Mouse (Mus musculus): ENCODE measurements around the gene Htt. TPM values are rescaled to one million over a fixed set of nuclear protein-coding genes. Genes with fewer than 3 reads are reported as not detected.

The Htt gene
- polyA plus RNA-seq, 1 experiment: 7.3 TPM

DNA sequence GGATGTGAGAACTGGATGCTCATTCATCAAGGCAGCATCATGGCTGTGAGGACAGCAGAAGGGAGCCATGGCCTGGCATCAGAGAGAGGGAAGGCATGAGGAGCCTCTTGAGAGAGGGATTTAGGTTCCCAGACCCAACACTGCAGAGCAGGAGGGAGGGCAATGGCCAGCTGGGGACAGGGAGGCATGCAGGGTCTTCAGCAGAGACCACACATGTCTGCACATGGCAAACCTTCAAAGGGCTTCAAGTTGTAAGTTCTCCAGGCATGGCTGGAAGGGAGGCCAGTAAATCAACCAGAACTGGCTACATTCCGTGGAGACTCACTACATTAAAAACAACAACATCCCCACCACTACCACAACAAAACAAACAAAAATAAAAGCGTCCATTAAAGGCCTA is 169.6 kb downstream of the Htt start:
- Histone ChIP-seq H3K27me3 (ENCODE audit: control insufficient read depth, insufficient read depth, low read length) (no peaks in the 10 kb centered on the region), H3K4me3 (ENCODE audit: low read depth, low read length) (no peak overlapping the region), H3K4me1 (ENCODE audit: control insufficient read depth, insufficient read depth, insufficient read length, low read length) (no peaks in the 10 kb centered on the region), H3K36me3 (ENCODE audit: control insufficient read depth, insufficient read depth, low read length) (no peaks in the 10 kb centered on the region), H3K27ac (ENCODE audit: insufficient read depth, low read depth, low read length) (no peak overlapping the region)
- TF ChIP-seq CTCF (IDR thresholded peaks at IDR 0.05; ENCODE audit: extremely low read depth, insufficient read length, insufficient replicate concordance, low read depth, low read length) (no peak), POLR2A (IDR thresholded peaks at IDR 0.05; ENCODE audit: low read depth, low read length) (no peak)
- WGBS: 72% methylated on average over 2 of the region's 2 CpGs

DNA sequence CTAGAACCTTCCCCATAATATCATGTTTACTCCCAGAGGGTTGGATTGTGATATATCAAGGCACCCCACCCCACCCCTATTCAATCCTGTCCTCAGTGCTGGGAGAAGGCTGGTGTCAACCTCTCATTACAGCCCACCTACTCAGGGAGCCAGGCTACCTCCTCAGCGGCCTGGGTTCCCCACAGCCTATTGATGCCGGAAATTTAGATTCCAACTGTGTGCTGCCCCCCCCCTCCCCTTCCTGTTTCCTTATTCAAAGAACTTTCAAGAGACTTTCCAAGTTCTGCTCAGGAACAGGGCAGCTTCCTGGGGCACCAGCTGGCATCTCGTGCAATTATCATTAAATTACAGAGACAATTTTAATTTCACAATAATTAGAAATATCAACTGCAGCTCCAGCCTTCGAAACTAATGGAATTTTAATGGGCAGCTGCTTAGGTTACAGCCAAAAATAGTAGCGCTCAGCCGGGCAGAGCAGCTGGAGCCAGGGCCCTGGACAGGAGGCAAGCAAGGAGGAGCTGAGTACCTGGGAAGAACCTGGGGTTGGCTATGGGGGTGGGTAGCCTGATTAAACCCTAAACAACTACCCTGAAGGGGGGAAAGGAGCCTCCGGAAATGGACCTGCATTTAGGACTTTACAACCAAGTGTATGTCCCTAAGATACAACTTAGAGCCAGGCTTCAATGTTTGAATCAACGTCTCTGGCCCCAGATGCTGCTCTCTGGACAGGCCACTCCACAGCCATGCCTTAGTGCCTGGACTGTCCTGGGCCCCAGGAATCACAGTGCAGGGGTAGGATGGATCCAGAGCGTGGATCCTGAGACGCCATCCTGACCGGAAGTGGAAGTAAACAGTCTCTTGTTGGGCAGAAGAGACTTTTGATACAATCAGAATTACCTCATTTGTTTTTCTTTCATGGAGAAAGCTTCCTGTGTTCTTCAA is 170.2 kb downstream of the Htt start:
- TF ChIP-seq CTCF (IDR thresholded peaks at IDR 0.05; ENCODE audit: extremely low read depth, insufficient read length, insufficient replicate concordance, low read depth, low read length): no peak
- TF ChIP-seq POLR2A (IDR thresholded peaks at IDR 0.05; ENCODE audit: low read depth, low read length): no peak
- Histone ChIP-seq H3K4me3 (ENCODE audit: low read depth, low read length) (no peak overlapping the region), H3K4me1 (ENCODE audit: control insufficient read depth, insufficient read depth, insufficient read length, low read length) (no peaks in the 10 kb centered on the region), H3K27me3 (ENCODE audit: control insufficient read depth, insufficient read depth, low read length) (no peaks in the 10 kb centered on the region), H3K36me3 (ENCODE audit: control insufficient read depth, insufficient read depth, low read length) (no peaks in the 10 kb centered on the region), H3K27ac (ENCODE audit: insufficient read depth, low read depth, low read length) (no peak overlapping the region)
- whole genome bisulfite sequencing: 66% methylated on average over 11 of the region's 11 CpGs

DNA sequence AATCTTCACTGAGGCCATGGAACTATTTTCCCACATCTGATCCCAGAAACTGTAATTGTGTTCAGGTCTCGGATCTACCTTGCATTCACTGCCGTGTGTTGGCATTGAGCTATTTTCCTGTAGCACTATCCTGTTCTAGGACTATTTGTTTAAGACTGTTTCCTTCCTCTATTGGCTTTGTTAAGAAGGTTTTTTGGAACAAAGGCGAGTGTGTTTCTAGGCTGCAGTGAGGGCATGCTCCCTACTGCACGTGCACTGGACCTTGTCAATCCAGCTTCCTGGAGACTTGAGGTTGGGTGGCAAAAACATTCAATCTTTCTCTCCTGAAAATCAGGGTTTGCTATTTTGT is 170.9 kb downstream of the Htt start:
- H3K27ac ChIP-seq (ENCODE audit: insufficient read depth, low read depth, low read length): no peak overlapping the region
- no peaks in the 10 kb centered on the region for H3K27me3 ChIP-seq (ENCODE audit: control insufficient read depth, insufficient read depth, low read length)
- TF ChIP-seq CTCF (IDR thresholded peaks at IDR 0.05; ENCODE audit: extremely low read depth, insufficient read length, insufficient replicate concordance, low read depth, low read length): no peak
- H3K36me3 ChIP-seq (ENCODE audit: control insufficient read depth, insufficient read depth, low read length): no peaks in the 10 kb centered on the region
- H3K4me1 ChIP-seq (ENCODE audit: control insufficient read depth, insufficient read depth, insufficient read length, low read length): no peaks in the 10 kb centered on the region
- 42% methylated on average over 4 of the region's 4 CpGs for WGBS
- no peak overlapping the region for H3K4me3 ChIP-seq (ENCODE audit: low read depth, low read length)

DNA sequence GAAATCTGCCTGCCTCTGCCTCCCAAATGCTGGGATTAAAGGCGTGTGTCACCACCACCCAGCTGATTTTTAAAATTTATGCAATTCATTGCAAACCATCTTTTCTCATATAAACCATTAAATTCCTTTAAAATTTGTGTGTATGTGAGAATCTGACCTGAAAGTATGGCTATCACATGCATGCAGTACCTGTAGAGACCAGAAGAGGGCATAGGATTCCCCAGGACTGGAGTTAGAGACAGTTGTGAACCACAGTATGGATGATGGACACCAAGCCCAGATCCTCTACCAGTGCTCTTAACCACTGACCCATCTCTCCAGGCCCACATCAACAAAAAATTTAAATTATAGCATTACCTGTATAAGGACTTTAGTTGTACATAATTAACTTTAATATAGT is 171.9 kb downstream of the Htt start:
- Histone ChIP-seq H3K4me3 (ENCODE audit: low read depth, low read length) (no peak overlapping the region), H3K27me3 (ENCODE audit: control insufficient read depth, insufficient read depth, low read length) (no peaks in the 10 kb centered on the region), H3K36me3 (ENCODE audit: control insufficient read depth, insufficient read depth, low read length) (no peaks in the 10 kb centered on the region), H3K27ac (ENCODE audit: insufficient read depth, low read depth, low read length) (no peak overlapping the region), H3K4me1 (ENCODE audit: control insufficient read depth, insufficient read depth, insufficient read length, low read length) (no peaks in the 10 kb centered on the region)
- TF ChIP-seq POLR2A (IDR thresholded peaks at IDR 0.05; ENCODE audit: low read depth, low read length): no peak
- no peak for TF ChIP-seq CTCF (IDR thresholded peaks at IDR 0.05; ENCODE audit: extremely low read depth, insufficient read length, insufficient replicate concordance, low read depth, low read length)
- 94% methylated on average over 1 of the region's 1 CpGs for WGBS

DNA sequence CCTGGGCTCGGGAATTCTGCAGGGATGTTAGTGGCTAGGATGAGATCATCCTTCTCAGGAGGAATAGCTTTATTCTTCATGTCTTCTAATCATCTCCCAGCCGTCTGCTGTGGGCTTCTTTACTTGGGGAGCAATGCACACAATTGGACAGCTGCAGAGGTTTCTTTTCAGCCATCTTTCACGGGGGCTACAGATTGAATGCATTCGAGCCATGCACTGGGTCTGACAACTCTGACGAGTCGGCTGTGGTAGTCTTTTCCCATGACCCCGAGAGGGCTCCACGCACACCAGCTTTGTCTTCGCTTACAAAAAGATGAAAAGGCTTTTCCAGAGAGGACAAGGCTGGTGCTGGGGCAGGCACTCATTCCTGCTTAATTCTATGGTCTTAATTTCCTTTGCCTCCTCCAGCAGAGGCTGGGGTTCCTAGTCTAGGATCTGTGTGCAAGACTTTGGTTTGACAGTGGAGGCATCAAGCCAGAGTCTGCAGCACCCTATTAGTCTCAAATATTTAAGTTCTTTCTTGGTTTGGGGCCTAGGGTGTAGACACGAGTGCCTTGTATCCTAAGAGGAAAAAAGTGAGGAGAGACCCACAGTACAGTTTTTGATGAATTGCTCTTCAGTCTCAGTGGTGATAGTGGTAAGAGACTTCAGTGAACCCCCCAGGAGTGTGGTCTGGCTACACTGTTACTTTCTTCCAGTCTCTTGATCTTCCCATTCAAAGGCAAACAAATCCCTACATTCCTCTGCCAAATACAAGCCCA is 180.3 kb downstream of the Htt start:
- Histone ChIP-seq H3K4me1 (ENCODE audit: control insufficient read depth, insufficient read depth, insufficient read length, low read length) (no peaks in the 10 kb centered on the region), H3K27ac (ENCODE audit: insufficient read depth, low read depth, low read length) (no peak overlapping the region), H3K27me3 (ENCODE audit: control insufficient read depth, insufficient read depth, low read length) (no peaks in the 10 kb centered on the region), H3K4me3 (ENCODE audit: low read depth, low read length) (no peak overlapping the region), H3K36me3 (ENCODE audit: control insufficient read depth, insufficient read depth, low read length) (no peaks in the 10 kb centered on the region)
- WGBS: 74% methylated on average over 10 of the region's 10 CpGs
- TF ChIP-seq POLR2A (IDR thresholded peaks at IDR 0.05; ENCODE audit: low read depth, low read length): no peak
- TF ChIP-seq CTCF (IDR thresholded peaks at IDR 0.05; ENCODE audit: extremely low read depth, insufficient read length, insufficient replicate concordance, low read depth, low read length): no peak

DNA sequence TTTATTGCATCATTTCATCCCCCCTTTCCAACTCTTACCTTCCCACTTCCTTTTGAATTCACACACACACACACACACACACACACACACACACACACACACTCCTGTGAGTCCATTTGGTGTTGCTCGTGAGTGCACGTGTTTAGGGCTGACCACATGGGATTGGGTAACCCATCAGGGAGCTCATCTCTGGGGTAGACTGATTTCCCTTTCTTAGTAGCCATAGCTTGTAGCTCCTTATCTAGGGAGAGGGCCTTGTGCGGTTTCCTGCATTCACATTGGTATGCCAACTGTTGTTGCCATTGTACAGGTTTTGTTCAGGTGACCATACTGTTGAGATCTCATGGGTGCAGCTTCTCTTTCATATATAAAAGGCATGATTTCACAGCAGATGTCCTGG is 181.9 kb downstream of the Htt start:
- TF ChIP-seq POLR2A (IDR thresholded peaks at IDR 0.05; ENCODE audit: low read depth, low read length): no peak
- TF ChIP-seq CTCF (IDR thresholded peaks at IDR 0.05; ENCODE audit: extremely low read depth, insufficient read length, insufficient replicate concordance, low read depth, low read length): no peak
- Histone ChIP-seq H3K36me3 (ENCODE audit: control insufficient read depth, insufficient read depth, low read length) (no peaks in the 10 kb centered on the region), H3K4me1 (ENCODE audit: control insufficient read depth, insufficient read depth, insufficient read length, low read length) (no peaks in the 10 kb centered on the region; the same call in 1 of the 2 replicates), H3K27me3 (ENCODE audit: control insufficient read depth, insufficient read depth, low read length) (no peaks in the 10 kb centered on the region), H3K27ac (ENCODE audit: insufficient read depth, low read depth, low read length) (no peak overlapping the region), H3K4me3 (ENCODE audit: low read depth, low read length) (no peak overlapping the region)
- 82% methylated on average over 3 of the region's 3 CpGs for WGBS
